Mouse (Mus musculus): ENCODE data around the gene Anxa6. TPM values are rescaled to one million over a fixed set of nuclear protein-coding genes. Genes with fewer than 3 reads are reported as not detected.
A peak's percentile ranks its signal among the peaks of the same experiment; 100 is the strongest.
"Not testable (repeated sequence)": the region's sequence is repeated elsewhere in the genome, so short reads cannot be mapped to it uniquely, and the experiment has no call there.

Gene Anxa6
- polyA plus RNA-seq, 1 experiment = 18.9 TPM

DNA sequence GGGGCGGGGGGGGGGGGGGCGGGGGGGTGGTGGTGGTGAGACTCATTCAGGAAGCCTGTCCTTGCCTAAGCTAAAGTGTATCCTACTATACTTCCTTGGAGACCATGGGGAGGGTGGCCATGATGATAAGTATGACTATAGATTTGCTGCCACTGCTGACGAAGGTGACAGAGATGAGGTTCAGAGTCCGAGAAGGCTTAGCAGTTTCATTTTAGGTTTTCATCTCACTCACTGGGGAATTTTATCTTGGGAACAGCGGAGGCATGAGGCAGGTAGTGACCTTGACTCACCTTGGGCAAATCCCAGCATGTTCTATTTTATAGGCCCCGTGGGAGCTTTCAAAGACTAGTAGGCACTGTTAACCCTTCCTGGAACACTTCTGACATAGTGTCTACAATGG, 60.5 kb downstream of the Anxa6 start:
- TF ChIP-seq GATA1 (IDR thresholded peaks at IDR 0.05; ENCODE audit: borderline replicate concordance, low read length) (no peak), FLI1 (IDR thresholded peaks at IDR 0.05; ENCODE audit: low read length) (no peak)
- peaks cover 71% of the 10 kb centered on the region for H3K4me1 ChIP-seq
- H3K27me3 ChIP-seq (replicated peaks) = no peaks in the 10 kb centered on the region
- no peak overlapping the region for H3K4me3 ChIP-seq (replicated peaks)
- H3K9me3 ChIP-seq = peaks cover 8% of the 10 kb centered on the region; the same call in 1 of the 2 replicates
- peaks cover 2% of the 10 kb centered on the region for H3K36me3 ChIP-seq (replicated peaks; ENCODE audit: low read length)

GRCm38 (mm10) chr11:54972049-54972723, 61.1 kb downstream of the Anxa6 start:
- Histone ChIP-seq H3K36me3 (replicated peaks; ENCODE audit: low read length) (peaks cover 2% of the 10 kb centered on the region), H3K4me1 (peaks cover 65% of the 10 kb centered on the region), H3K4me3 (replicated peaks) (peak overlapping the region; percentile 43), H3K27me3 (replicated peaks) (no peaks in the 10 kb centered on the region), H3K9me3 (peaks cover 8% of the 10 kb centered on the region; the same call in 1 of the 2 replicates)
- no peak for TF ChIP-seq GATA1 (IDR thresholded peaks at IDR 0.05; ENCODE audit: borderline replicate concordance, low read length)
- no peak for TF ChIP-seq FLI1 (IDR thresholded peaks at IDR 0.05; ENCODE audit: low read length)

DNA sequence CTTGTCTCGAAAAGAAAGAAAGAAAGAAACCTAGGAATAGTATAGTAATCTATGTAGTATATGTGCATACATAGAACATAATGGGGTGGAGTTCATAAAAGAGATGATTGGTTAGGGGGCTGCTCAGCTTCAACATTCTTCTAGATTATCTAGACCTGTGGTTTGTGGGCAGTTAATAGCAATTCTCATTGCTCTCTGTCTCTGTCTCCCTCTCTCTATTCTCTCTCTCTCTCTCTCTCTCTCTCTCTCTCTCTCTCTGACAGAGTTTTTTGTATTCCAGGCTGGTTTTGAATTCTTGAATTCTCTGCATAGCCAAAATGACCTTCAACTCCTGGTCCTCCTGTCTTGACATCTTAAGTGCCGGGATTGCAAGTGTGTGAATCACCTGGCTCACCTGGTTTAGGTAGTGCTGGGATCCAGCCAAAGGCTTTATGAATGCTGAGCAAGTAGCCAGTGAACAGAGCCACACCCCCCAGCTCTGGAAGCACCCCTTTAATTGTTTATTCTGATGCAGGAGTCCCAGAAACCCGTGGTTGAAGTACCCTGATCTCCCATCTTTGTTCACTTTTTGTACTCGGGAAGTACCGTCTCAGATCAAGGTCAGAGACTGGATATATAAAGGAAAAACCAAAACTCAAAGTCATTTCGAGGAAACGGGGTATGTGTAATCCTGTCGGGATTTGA, 61.7 kb downstream of the Anxa6 start:
- H3K36me3 ChIP-seq (replicated peaks; ENCODE audit: low read length) = peaks cover 2% of the 10 kb centered on the region
- TF ChIP-seq GATA1 (IDR thresholded peaks at IDR 0.05; ENCODE audit: borderline replicate concordance, low read length) = no peak
- TF ChIP-seq FLI1 (IDR thresholded peaks at IDR 0.05; ENCODE audit: low read length) = no peak
- no peak overlapping the region for H3K4me3 ChIP-seq (replicated peaks)
- H3K27me3 ChIP-seq (replicated peaks) = no peaks in the 10 kb centered on the region
- H3K9me3 ChIP-seq = peaks cover 8% of the 10 kb centered on the region; the same call in 1 of the 2 replicates
- H3K4me1 ChIP-seq = peaks cover 61% of the 10 kb centered on the region

DNA sequence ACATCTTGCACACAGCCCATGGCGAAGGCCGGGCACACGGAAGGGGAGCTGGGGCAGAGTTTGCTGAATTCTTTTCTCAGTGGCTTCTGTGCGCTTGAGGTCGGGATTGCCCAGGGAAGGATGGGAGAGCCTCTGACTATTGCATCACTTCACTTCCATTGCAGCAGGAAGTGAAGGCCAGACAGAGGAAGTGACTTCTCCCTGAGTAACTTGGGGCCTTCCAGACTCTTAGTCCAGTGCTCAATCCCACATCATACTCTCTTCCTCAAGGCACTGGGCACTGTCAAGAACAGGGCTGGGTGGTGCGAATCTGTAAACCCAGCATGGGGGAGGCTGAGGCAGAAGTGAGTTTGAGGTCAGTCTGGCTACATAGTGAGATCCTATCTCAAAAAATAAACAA, 68.0 kb downstream of the Anxa6 start:
- TF ChIP-seq FLI1 (IDR thresholded peaks at IDR 0.05; ENCODE audit: low read length) = no peak
- no peak for TF ChIP-seq GATA1 (IDR thresholded peaks at IDR 0.05; ENCODE audit: borderline replicate concordance, low read length)
- Histone ChIP-seq H3K36me3 (replicated peaks; ENCODE audit: low read length) (peaks cover 12% of the 10 kb centered on the region), H3K4me1 (peaks cover 66% of the 10 kb centered on the region), H3K27me3 (replicated peaks) (no peaks in the 10 kb centered on the region), H3K9me3 (peaks cover 14% of the 10 kb centered on the region), H3K4me3 (replicated peaks) (no peak overlapping the region)

DNA sequence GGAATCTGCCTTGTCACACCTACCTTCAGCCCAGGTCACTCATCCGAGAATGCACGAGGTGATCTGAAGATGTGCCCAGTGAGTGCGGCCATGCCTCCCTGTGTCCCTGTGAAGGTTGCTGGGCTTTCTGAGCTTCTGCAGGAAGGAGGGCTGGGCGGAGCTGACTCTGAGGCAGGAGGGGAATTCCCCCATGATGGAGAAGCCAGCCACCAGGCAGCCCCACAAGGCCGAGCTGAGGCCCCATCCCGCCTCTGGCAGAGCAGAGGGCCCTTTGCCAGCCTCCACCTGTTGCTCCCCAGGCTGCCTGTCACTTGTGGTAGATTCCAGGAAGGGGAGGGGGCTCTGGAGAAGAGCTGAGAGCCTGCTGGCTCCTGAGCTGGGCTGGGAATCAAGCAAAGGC, 70.4 kb downstream of the Anxa6 start, which contains the start of gene Tnip1:
Tnip1 (minus strand) TSS at position 108 of the 400 bp plus-strand sequence.
- Histone ChIP-seq H3K27me3 (replicated peaks) (no peaks in the 10 kb centered on the region), H3K4me3 (replicated peaks) (peak within 1 kb of the TSS; percentile 92), H3K36me3 (replicated peaks; ENCODE audit: low read length) (peaks cover 31% of the 10 kb centered on the region), H3K4me1 (peaks cover 88% of the 10 kb centered on the region), H3K9me3 (peaks cover 6% of the 10 kb centered on the region)
- TF ChIP-seq GATA1 (IDR thresholded peaks at IDR 0.05; ENCODE audit: borderline replicate concordance, low read length) (no peak), FLI1 (IDR thresholded peaks at IDR 0.05; ENCODE audit: low read length) (no peak)

DNA sequence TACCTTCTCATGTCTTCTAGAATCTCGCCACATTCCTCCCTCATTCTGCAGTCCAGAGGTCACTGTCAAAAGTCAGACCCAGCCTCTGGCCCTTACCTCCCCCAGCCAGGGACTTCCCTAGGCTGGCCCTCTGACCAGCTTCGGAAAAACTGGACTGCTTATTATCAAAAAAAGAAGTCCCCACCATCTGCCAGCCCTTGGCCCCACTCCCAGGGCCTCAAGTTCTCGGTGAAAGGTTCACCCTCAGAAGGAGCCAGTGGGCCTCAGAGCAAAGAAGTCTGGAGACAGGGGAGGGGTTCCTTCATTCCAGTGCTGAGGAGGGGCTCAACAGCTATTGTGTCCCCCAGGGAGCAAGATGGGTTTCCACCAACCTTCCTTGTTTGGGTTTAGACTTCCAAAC, 71.3 kb downstream of the Anxa6 start:
- H3K27me3 ChIP-seq (replicated peaks) = no peaks in the 10 kb centered on the region
- peaks cover 97% of the 10 kb centered on the region for H3K4me1 ChIP-seq
- TF ChIP-seq FLI1 (IDR thresholded peaks at IDR 0.05; ENCODE audit: low read length) = no peak
- TF ChIP-seq GATA1 (IDR thresholded peaks at IDR 0.05; ENCODE audit: borderline replicate concordance, low read length) = no peak
- H3K36me3 ChIP-seq (replicated peaks; ENCODE audit: low read length) = peaks cover 39% of the 10 kb centered on the region
- peaks cover 6% of the 10 kb centered on the region for H3K9me3 ChIP-seq
- H3K4me3 ChIP-seq (replicated peaks) = peak overlapping the region; percentile 92

GRCm38 (mm10) chr11:54961164-54961850, 71.9 kb downstream of the Anxa6 start:
- H3K4me1 ChIP-seq = peaks cover 99% of the 10 kb centered on the region

GRCm38 (mm10) chr11:54960251-54960650, 73.0 kb downstream of the Anxa6 start:
- H3K4me3 ChIP-seq (replicated peaks) = peak overlapping the region; percentile 92
- TF ChIP-seq FLI1 (IDR thresholded peaks at IDR 0.05; ENCODE audit: low read length) (no peak), GATA1 (IDR thresholded peaks at IDR 0.05; ENCODE audit: borderline replicate concordance, low read length) (no peak)
- H3K27me3 ChIP-seq (replicated peaks) = no peaks in the 10 kb centered on the region
- H3K4me1 ChIP-seq = peaks cover 93% of the 10 kb centered on the region
- H3K36me3 ChIP-seq (replicated peaks; ENCODE audit: low read length) = peaks cover 41% of the 10 kb centered on the region
- H3K9me3 ChIP-seq = peaks cover 6% of the 10 kb centered on the region

More at GRCm38 (mm10) chr11:54961164-54961850, 71.9 kb downstream of the Anxa6 start:
- peaks cover 6% of the 10 kb centered on the region for H3K9me3 ChIP-seq
- TF ChIP-seq GATA1 (IDR thresholded peaks at IDR 0.05; ENCODE audit: borderline replicate concordance, low read length) (peak; percentile 72; the same call in 2 of the 3 replicates), FLI1 (IDR thresholded peaks at IDR 0.05; ENCODE audit: low read length) (no peak)
- H3K4me3 ChIP-seq (replicated peaks) = peak overlapping the region; percentile 92
- H3K36me3 ChIP-seq (replicated peaks; ENCODE audit: low read length) = peaks cover 41% of the 10 kb centered on the region
- no peaks in the 10 kb centered on the region for H3K27me3 ChIP-seq (replicated peaks)

GRCm38 (mm10) chr11:54958571-54959073, 74.6 kb downstream of the Anxa6 start:
- peaks cover 92% of the 10 kb centered on the region for H3K4me1 ChIP-seq
- peaks cover 2% of the 10 kb centered on the region for H3K9me3 ChIP-seq
- TF ChIP-seq FLI1 (IDR thresholded peaks at IDR 0.05; ENCODE audit: low read length) (no peak), GATA1 (IDR thresholded peaks at IDR 0.05; ENCODE audit: borderline replicate concordance, low read length) (no peak)
- peaks cover 41% of the 10 kb centered on the region for H3K36me3 ChIP-seq (replicated peaks; ENCODE audit: low read length)
- H3K4me3 ChIP-seq (replicated peaks) = peak overlapping the region; percentile 89
- no peaks in the 10 kb centered on the region for H3K27me3 ChIP-seq (replicated peaks)

DNA sequence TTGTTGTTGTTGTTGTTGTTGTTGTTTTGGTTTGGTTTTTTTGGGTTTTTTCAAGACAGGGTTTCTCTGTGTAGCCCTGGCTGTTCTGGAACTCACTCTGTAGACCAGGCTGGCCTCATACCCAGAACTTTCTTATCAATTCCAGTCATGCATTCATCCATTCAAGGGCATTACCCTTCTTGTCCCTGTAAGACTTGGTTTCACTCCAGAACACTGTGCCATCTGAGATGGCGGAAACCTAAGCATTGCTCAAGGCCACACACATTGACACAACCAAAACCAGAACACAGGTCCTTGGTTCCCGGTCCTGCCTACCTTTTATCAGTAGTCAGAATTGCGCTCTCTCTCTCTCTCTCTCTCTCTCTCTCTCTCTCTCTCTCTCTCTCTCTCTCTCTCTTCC, 75.5 kb downstream of the Anxa6 start:
- H3K9me3 ChIP-seq; H3K27me3 ChIP-seq (replicated peaks): not testable (repeated sequence)
- peaks cover 92% of the 10 kb centered on the region for H3K4me1 ChIP-seq
- H3K4me3 ChIP-seq (replicated peaks) = peak overlapping the region; percentile 39
- H3K36me3 ChIP-seq (replicated peaks; ENCODE audit: low read length) = peaks cover 39% of the 10 kb centered on the region

All from megakaryocyte, embryonic 14.5 days (primary cell).